Mouse (Mus musculus) MEL (cell line): ENCODE measurements at regions not wholly inside any gene's neighbourhood (a gene's known extent, or its start where the extent isn't known, plus 50 kb on each side); places are given as distances from the start of the nearest gene placed in this dataset.

Experiments used
- DNase-seq: peaks from one replicate; pipeline ENCODE4 v3.0.0; 2011; ENCODE audit warnings: low read depth, low spot score
- H3K27ac ChIP-seq: 2 replicates; pipeline ENCODE4 v1.5.1; 2012; ENCODE audit warnings: low read depth, mild to moderate bottlenecking, control low read depth, low read length, moderate library complexity; ENCODE audit not compliant: control insufficient read depth
- H3K27me3 ChIP-seq, 2 experiments: fragments of 150-350 bp in 1 of 2; sonication (generic) in 1 of 2; 2 replicates each; pipeline ENCODE4 v1.6.1; 2012; ENCODE audit warnings: low read length in 2 of 2, mild to moderate bottlenecking in 2 of 2, improper control_type of control experiment in 1 of 2, moderate library complexity in 1 of 2; ENCODE audit not compliant: insufficient read depth in 2 of 2, control insufficient read depth in 1 of 2
- H3K36me3 ChIP-seq, 2 experiments: 2 replicates each; pipeline ENCODE4 v1.6.1; 2012 to 2014; ENCODE audit warnings: low read length in 2 of 2, improper control_type of control experiment in 1 of 2, inconsistent platforms in 1 of 2, mild to moderate bottlenecking in 1 of 2; ENCODE audit not compliant: insufficient read depth in 2 of 2, control insufficient read depth in 1 of 2
- H3K4me1 ChIP-seq, 2 experiments: fragments of 150-350 bp in 1 of 2; sonication (generic) in 1 of 2; 2 replicates each; pipeline ENCODE4 v1.6.1; 2012; ENCODE audit warnings: low read length in 2 of 2, improper control_type of control experiment in 1 of 2, mild to moderate bottlenecking in 1 of 2; ENCODE audit not compliant: insufficient read depth in 2 of 2, control insufficient read depth in 1 of 2
- H3K4me3 ChIP-seq, 2 experiments: fragments of 150-350 bp in 1 of 2; sonication (generic) in 1 of 2; 2 replicates each; pipeline ENCODE4 v1.5.1; 2012; ENCODE audit warnings: low read depth in 2 of 2, low read length in 2 of 2, mild to moderate bottlenecking in 2 of 2, moderate library complexity in 2 of 2, control low read depth in 1 of 2, improper control_type of control experiment in 1 of 2; ENCODE audit not compliant: control insufficient read depth in 1 of 2, insufficient read depth in 1 of 2
- H3K79me2 ChIP-seq: 2 replicates; pipeline ENCODE4 v1.6.1; 2012; ENCODE audit warnings: mild to moderate bottlenecking, low read length, moderate library complexity; ENCODE audit not compliant: control insufficient read depth, poor library complexity, insufficient read depth
- H3K9ac ChIP-seq: 2 replicates; pipeline ENCODE4 v1.6.1; 2012; ENCODE audit warnings: low read depth, mild to moderate bottlenecking, control low read depth, low read length, moderate library complexity; ENCODE audit not compliant: control insufficient read depth, poor library complexity, severe bottlenecking
- H3K9me3 ChIP-seq: fragments of 150-350 bp; sonication (generic); replicated peaks from 2 replicates; pipeline ENCODE4 v1.6.1; 2012; ENCODE audit warnings: mild to moderate bottlenecking, low read length, improper control_type of control experiment, moderate library complexity; ENCODE audit not compliant: insufficient read depth
- BHLHE40 ChIP-seq: IDR thresholded peaks from 2 replicates; pipeline ENCODE4 v1.6.1; 2012; ENCODE audit warnings: low read depth, mild to moderate bottlenecking, inconsistent platforms, low read length, improper control_type of control experiment, borderline replicate concordance
- CHD1 ChIP-seq: IDR thresholded peaks from 2 replicates; pipeline ENCODE4 v1.6.1; 2012; ENCODE audit warnings: low read depth, mild to moderate bottlenecking, inconsistent platforms, low read length, improper control_type of control experiment
- CTCF ChIP-seq, 3 experiments: IDR thresholded peaks in 2 of 3; conservative IDR thresholded peaks in 1 of 3; 2 replicates each; pipeline ENCODE4 v1.5.1; 2011 to 2012; ENCODE audit warnings: low read length in 3 of 3, low read depth in 2 of 3, mild to moderate bottlenecking in 2 of 3, improper control_type of control experiment in 1 of 3, inconsistent platforms in 1 of 3, mixed read lengths in 1 of 3, moderate library complexity in 1 of 3; ENCODE audit not compliant: control insufficient read depth in 1 of 3, insufficient read depth in 1 of 3, poor library complexity in 1 of 3, severe bottlenecking in 1 of 3
- ELF1 ChIP-seq: IDR thresholded peaks from 2 replicates; pipeline ENCODE4 v1.6.1; 2014; ENCODE audit warnings: low read depth, mild to moderate bottlenecking, inconsistent platforms, low read length, improper control_type of control experiment, moderate library complexity
- EP300 ChIP-seq, 2 experiments: IDR thresholded peaks; 2 replicates each; pipeline ENCODE4 v1.6.1; 2011; ENCODE audit warnings: improper control_type of control experiment in 2 of 2, low read length in 2 of 2, low read depth in 1 of 2, mild to moderate bottlenecking in 1 of 2
- ETS1 ChIP-seq: IDR thresholded peaks from 2 replicates; pipeline ENCODE4 v1.6.1; 2012; ENCODE audit warnings: low read depth, mild to moderate bottlenecking, inconsistent platforms, low read length, improper control_type of control experiment, moderate library complexity
- HCFC1 ChIP-seq: IDR thresholded peaks from 2 replicates; pipeline ENCODE4 v1.6.1; 2012; ENCODE audit warnings: low read depth, mild to moderate bottlenecking, inconsistent platforms, low read length, improper control_type of control experiment, moderate library complexity
- JUND ChIP-seq: IDR thresholded peaks from 2 replicates; pipeline ENCODE4 v1.6.1; 2011; ENCODE audit warnings: low read depth, mild to moderate bottlenecking, improper control_type of control experiment, low read length
- KAT2A ChIP-seq: conservative IDR thresholded peaks from 2 replicates; pipeline ENCODE4 v1.6.1; 2012; ENCODE audit warnings: low read depth, low read length, improper control_type of control experiment, inconsistent platforms
- MAX ChIP-seq: IDR thresholded peaks from 2 replicates; pipeline ENCODE4 v1.6.1; 2011; ENCODE audit warnings: low read length, improper control_type of control experiment
- MYB ChIP-seq: IDR thresholded peaks from 2 replicates; pipeline ENCODE4 v1.6.1; 2011; ENCODE audit warnings: mild to moderate bottlenecking, low read depth, low read length, improper control_type of control experiment
- MYC ChIP-seq: IDR thresholded peaks from 2 replicates; pipeline ENCODE4 v1.6.1; 2011; ENCODE audit warnings: low read depth, mild to moderate bottlenecking, low read length, improper control_type of control experiment, moderate library complexity
- NELFE ChIP-seq: IDR thresholded peaks from 2 replicates; pipeline ENCODE4 v1.6.1; 2011; ENCODE audit warnings: low read depth, low read length, improper control_type of control experiment
- POLR2AphosphoS2 ChIP-seq: IDR thresholded peaks from 2 replicates; pipeline ENCODE4 v1.6.1; 2011; ENCODE audit warnings: low read length, improper control_type of control experiment
- POLR2AphosphoS5 ChIP-seq: IDR thresholded peaks from 2 replicates; pipeline ENCODE4 v1.6.1; 2012; ENCODE audit warnings: low read depth, borderline replicate concordance, mild to moderate bottlenecking, inconsistent platforms, low read length, moderate library complexity, mixed read lengths
- RAD21 ChIP-seq: IDR thresholded peaks from 2 replicates; pipeline ENCODE4 v1.6.1; 2011; ENCODE audit warnings: mild to moderate bottlenecking, low read depth, low read length, improper control_type of control experiment
- SIN3A ChIP-seq: IDR thresholded peaks from 2 replicates; pipeline ENCODE4 v1.6.1; 2012; ENCODE audit warnings: low read length, improper control_type of control experiment, inconsistent platforms
- SMC3 ChIP-seq: IDR thresholded peaks from 2 replicates; pipeline ENCODE4 v1.6.1; 2011; ENCODE audit warnings: low read depth, low read length, improper control_type of control experiment
- TBP ChIP-seq: IDR thresholded peaks from 2 replicates; pipeline ENCODE4 v1.8.0; 2011; ENCODE audit warnings: low read depth, low read length, improper control_type of control experiment
- UBTF ChIP-seq: IDR thresholded peaks from 2 replicates; pipeline ENCODE4 v1.6.1; 2012; ENCODE audit warnings: low read depth, mild to moderate bottlenecking, inconsistent platforms, low read length, improper control_type of control experiment, moderate library complexity, borderline replicate concordance; ENCODE audit not compliant: insufficient read depth
- USF1 ChIP-seq: IDR thresholded peaks from 2 replicates; pipeline ENCODE4 v1.6.1; 2014; ENCODE audit warnings: low read depth, mild to moderate bottlenecking, inconsistent platforms, low read length, improper control_type of control experiment, moderate library complexity
- USF2 ChIP-seq, 2 experiments: IDR thresholded peaks; 2 replicates each; pipeline ENCODE4 v1.6.1; 2011 to 2012; ENCODE audit warnings: improper control_type of control experiment in 2 of 2, low read length in 2 of 2, borderline replicate concordance in 1 of 2, inconsistent platforms in 1 of 2, low read depth in 1 of 2, mild to moderate bottlenecking in 1 of 2; ENCODE audit not compliant: insufficient read depth in 1 of 2
- ZC3H11A ChIP-seq: IDR thresholded peaks from 2 replicates; pipeline ENCODE4 v1.6.1; 2012; ENCODE audit warnings: low read depth, mild to moderate bottlenecking, inconsistent platforms, low read length, improper control_type of control experiment
- ZNF384 ChIP-seq: IDR thresholded peaks from 2 replicates; pipeline ENCODE4 v1.6.1; 2012; ENCODE audit warnings: low read depth, mild to moderate bottlenecking, inconsistent platforms, low read length, improper control_type of control experiment

DNA sequence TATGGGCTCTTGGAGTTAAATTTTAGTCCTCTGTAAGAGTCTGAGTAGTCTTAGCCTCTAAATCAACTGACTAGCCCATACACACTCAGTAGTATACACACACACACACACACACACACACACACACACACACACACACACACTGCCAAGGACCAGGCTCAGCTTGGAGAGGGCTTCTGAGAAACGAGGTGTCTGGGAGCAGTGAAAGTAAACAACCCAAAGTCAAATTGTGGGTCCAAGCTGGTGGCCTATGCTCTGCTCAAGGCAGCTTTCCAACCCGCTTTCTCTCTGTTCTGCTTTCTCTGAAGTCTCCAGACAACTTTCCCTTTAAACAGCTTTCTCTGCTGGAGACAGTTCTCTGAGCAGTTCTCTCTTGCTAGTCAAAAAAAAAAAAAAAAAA, 157.6 kb upstream of the Ubash3b start:
- Histone ChIP-seq H3K36me3 (no peaks in the 10 kb centered on the region), H3K9ac (no peak overlapping the region), H3K4me1 (no peaks in the 10 kb centered on the region), H3K27me3 (no peaks in the 10 kb centered on the region), H3K79me2 (no peaks in the 10 kb centered on the region), H3K9me3 (no peaks in the 10 kb centered on the region), H3K27ac (no peak overlapping the region), H3K4me3 (no peak overlapping the region)
- no peak for DNase-seq
- TF ChIP-seq ZC3H11A (no peak), NELFE (no peak), SIN3A (no peak), POLR2AphosphoS5 (no peak), MAX (no peak), TBP (no peak), HCFC1 (no peak), ELF1 (no peak), CTCF (IDR thresholded peaks at IDR 0.05 in 2 of 3, conservative IDR thresholded peaks at IDR 0.05 in 1 of 3; ENCODE audit: control insufficient read depth in 1 of 3, insufficient read depth in 1 of 3, low read depth in 2 of 3, low read length in 3 of 3, poor library complexity in 1 of 3, severe bottlenecking in 1 of 3) (no peak), CHD1 (no peak), RAD21 (no peak), UBTF (no peak), KAT2A (no peak), MYB (no peak), ETS1 (no peak), USF1 (no peak), POLR2AphosphoS2 (no peak), SMC3 (no peak), USF2 (IDR thresholded peaks at IDR 0.05; ENCODE audit: borderline replicate concordance in 1 of 2, insufficient read depth in 1 of 2, low read depth in 1 of 2, low read length in 2 of 2) (no peak)

DNA sequence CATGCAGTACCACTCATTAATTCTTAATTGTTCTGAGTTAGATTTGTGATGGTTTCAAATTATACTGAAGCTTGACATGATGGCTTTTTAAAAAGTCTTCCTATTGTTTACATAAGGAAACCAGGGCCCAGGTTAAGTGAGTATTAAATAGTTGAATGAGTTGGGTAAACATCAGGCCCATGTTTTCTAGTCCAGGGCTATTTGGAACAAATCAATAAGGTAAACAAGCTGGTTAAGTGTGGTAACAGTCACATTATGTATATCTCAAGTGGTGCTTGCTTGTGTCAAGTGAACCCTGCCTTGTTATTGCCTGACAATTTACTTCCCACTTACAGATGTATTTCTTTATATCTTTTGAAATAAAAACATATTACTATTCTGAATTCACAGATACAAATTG, 144.7 kb upstream of the Ubash3b start:
- no peak overlapping the region for H3K9ac ChIP-seq
- TF ChIP-seq EP300 (IDR thresholded peaks at IDR 0.05; ENCODE audit: low read depth in 1 of 2, low read length in 2 of 2) = no peak
- TF ChIP-seq MAX = no peak
- no peak for TF ChIP-seq CTCF (IDR thresholded peaks at IDR 0.05 in 2 of 3, conservative IDR thresholded peaks at IDR 0.05 in 1 of 3; ENCODE audit: control insufficient read depth in 1 of 3, insufficient read depth in 1 of 3, low read depth in 2 of 3, low read length in 3 of 3, poor library complexity in 1 of 3, severe bottlenecking in 1 of 3)
- TF ChIP-seq ZNF384 = no peak
- TF ChIP-seq UBTF = no peak
- TF ChIP-seq JUND = no peak
- TF ChIP-seq SIN3A = no peak
- TF ChIP-seq MYC = no peak
- no peak for TF ChIP-seq BHLHE40
- TF ChIP-seq, all 39 proteins: peak for 0
- Histone ChIP-seq H3K9me3 (no peaks in the 10 kb centered on the region), H3K27me3 (no peaks in the 10 kb centered on the region; a peak in 1 of 4 replicates), H3K4me1 (no peaks in the 10 kb centered on the region), H3K79me2 (no peaks in the 10 kb centered on the region), H3K27ac (no peak overlapping the region), H3K36me3 (no peaks in the 10 kb centered on the region), H3K4me3 (no peak overlapping the region)
- DNase-seq = no peak
